Mouse (Mus musculus): ENCODE results near the gene Ttyh2.
A peak's percentile ranks its signal among the peaks of the same experiment; 100 is the strongest.

Gene Ttyh2

GRCm38 (mm10) chr11:114675341-114675825, at the start of gene Ttyh2:
Gene Ttyh2 (plus strand): TSS chr11:114675431.
- no peak for DNase-seq (ENCODE audit: low spot score)

- DNase-seq (ENCODE audit: low spot score) = no peak
These were observed 49.0 kb upstream of the Ttyh2 start for GRCm38 (mm10) chr11:114626071-114626690.

GRCm38 (mm10) chr11:114627036-114627435, 48.2 kb upstream of the Ttyh2 start:
- no peak for DNase-seq (ENCODE audit: low spot score)

GRCm38 (mm10) chr11:114628032-114628431, 47.2 kb upstream of the Ttyh2 start:
- DNase-seq (ENCODE audit: low spot score) = no peak

DNA sequence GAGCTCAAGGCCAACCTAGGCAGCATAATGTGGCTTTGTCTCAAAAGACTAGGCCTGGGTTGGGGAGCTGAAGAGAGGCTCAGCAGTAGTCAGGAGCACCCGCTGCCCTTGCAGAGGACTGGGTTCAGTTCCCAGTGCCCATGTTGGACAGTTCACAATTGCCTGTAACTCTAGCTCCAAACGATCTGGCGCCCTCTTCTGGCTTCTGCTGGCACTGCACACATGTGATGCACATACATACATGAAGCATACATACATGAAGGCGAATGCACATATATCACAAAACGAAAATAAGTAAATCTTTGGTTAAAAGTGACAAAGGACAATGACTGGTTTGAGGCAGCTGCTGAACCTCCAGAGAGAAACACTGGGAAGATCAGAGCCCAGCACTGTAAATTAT, 45.2 kb upstream of the Ttyh2 start:
- DNase-seq (ENCODE audit: low spot score) = no peak

GRCm38 (mm10) chr11:114632266-114632665, 43.0 kb upstream of the Ttyh2 start:
- DNase-seq (ENCODE audit: low spot score) = no peak

DNA sequence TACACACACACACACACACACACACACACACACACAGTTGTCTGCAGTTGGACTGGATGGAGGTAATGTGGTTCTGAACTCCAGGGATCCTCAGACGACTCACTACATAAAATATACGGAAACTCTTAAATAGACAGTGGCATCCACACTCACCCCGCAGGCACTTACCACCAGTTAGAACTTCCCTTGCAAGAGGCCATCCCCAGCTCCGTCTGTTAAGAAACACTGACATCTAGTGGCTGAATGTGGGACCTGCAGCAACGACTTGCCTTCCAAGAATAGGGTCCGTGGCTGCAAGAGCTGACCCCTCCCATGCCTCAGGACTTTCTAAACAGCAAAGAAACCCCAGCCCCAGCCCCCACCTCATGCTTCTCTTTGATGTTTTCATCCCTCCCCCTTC, 38.9 kb upstream of the Ttyh2 start:
- DNase-seq (ENCODE audit: low spot score) = peak; percentile 86

- DNase-seq (ENCODE audit: low spot score) = no peak
These were observed 38.3 kb upstream of the Ttyh2 start for GRCm38 (mm10) chr11:114636727-114637505.

GRCm38 (mm10) chr11:114638647-114639290, 36.5 kb upstream of the Ttyh2 start:
- DNase-seq (ENCODE audit: low spot score) = no peak

DNA sequence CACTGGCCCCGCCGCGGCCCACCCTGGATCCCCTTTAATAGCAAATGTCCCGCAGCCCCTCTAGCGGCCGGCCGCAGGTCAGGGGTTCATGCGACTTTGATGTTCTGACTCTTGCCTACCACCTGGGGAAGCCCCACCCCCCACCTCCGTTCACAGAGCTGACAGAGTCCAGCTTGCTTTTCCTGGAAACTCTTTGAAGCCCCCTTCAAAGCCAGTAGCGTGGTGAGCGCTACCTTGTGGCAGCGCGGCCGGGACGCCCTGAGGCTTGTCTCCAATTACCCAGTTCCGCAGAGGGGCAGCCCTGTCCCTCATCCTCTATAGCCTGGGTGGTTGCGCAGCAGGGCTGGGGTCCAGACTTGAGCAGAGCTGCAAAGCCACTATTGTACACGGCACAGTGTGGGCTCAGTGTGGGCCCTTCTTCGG, 35.5 kb upstream of the Ttyh2 start:
- no peak for DNase-seq (ENCODE audit: low spot score)

DNA sequence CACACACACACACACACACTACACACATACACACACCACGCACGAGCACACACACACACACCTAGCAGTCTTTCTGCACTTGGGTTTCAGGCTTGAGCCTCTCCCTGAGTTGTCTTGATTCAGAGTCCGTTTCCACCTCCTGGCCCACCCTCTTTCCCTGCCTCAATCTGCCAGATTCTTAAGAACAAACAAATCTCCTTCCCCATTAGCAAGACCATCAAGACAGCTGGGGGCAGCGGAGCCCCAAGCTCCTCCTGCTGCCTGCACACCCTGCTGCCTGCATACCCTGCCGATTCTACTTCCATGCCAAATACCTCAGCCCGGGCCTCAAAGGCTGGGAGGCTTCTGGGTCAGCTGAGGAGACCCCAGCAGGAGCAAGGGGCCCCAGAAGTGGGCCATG, 34.6 kb upstream of the Ttyh2 start:
- DNase-seq (ENCODE audit: low spot score) = no peak

GRCm38 (mm10) chr11:114641136-114641535, 34.1 kb upstream of the Ttyh2 start:
- no peak for DNase-seq (ENCODE audit: low spot score)

- no peak for DNase-seq (ENCODE audit: low spot score)
These were observed 33.0 kb upstream of the Ttyh2 start for GRCm38 (mm10) chr11:114642184-114642583.

DNA sequence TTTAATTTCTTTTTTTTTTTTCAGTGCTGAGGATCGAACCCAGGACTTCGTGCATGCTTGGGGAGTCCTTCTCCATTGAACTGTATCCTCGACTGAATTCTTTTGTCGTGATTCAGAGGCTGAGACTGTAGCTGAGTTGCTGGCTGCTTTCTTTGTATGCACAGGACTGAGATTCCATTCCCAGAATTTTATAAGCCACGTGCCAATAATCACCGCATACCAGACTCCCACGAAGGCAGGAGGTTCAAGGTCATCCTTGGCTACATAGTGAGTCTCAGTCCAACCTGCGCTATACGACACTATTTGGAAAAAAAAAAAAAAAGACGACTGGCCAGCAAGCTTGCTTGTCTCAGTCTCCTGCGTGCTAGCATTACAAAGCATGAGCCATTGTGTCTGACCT, 32.3 kb upstream of the Ttyh2 start:
- DNase-seq (ENCODE audit: low spot score) = no peak

DNA sequence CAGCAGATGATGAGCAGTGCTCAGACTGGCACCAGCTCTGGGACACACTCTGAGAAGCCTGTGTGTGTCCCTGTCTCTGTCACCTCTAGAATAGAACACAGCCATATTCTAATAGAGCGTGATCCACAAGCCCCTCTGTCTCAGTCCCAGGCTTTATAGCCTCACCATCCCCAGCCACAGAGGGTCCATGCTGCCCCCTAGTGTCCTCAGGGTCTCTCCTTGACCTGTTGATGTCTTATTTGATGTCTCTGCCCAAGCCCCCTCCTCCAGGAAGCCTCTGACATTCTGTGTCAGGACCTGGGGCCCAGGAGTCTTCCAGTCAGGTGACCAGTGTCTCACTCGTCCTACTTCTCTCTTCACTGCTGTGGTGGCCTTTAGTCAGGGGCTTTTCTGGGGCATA, 31.1 kb upstream of the Ttyh2 start:
- DNase-seq (ENCODE audit: low spot score) = no peak

- DNase-seq (ENCODE audit: low spot score) = no peak
These were observed 25.7 kb upstream of the Ttyh2 start for GRCm38 (mm10) chr11:114649510-114649909.

GRCm38 (mm10) chr11:114652531-114652930, 22.7 kb upstream of the Ttyh2 start:
- DNase-seq (ENCODE audit: low spot score) = no peak

DNA sequence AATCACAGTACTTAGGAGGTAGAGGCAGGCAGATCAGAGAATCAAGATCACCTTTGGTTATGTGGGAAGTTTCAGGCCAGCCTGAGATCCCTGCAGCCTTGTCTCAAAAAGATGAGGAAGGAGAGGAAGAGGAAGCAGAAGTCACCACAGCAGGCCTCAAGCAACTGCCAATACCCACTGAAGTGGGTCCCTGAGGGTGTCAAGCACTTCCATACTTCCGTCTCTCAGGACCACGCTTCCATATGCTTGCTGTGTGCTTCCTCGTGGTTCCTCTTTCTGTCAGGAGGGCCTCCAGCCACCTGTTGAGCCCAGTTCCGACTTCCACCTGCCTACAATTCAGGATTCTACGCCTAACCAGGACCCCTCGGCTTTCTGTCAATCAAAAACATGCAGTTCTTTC, 21.6 kb upstream of the Ttyh2 start:
- no peak for DNase-seq (ENCODE audit: low spot score)

DNA sequence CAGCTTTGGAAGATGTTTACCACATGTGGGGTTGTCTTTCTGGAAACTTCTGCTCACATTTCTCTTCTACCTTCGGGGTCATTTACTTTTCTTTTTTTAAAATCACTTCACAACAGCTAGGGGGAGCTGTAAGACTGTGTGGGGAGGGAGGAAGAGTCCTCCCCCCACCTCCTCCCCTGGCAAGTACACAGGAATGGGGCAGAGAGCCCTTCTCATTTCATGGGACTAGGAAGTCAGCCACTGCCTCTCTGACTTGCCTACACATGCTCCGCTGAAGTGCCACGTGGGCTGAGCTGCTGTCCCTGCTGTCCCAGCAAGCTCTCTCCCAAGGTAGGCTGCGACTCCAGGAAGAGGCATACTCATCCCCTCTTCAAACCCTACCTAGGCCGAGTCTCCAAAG, 20.7 kb upstream of the Ttyh2 start:
- DNase-seq (ENCODE audit: low spot score) = no peak

- no peak for DNase-seq (ENCODE audit: low spot score)
These were observed 19.8 kb upstream of the Ttyh2 start for GRCm38 (mm10) chr11:114655350-114656008.

GRCm38 (mm10) chr11:114656994-114657644, 18.1 kb upstream of the Ttyh2 start:
- no peak for DNase-seq (ENCODE audit: low spot score)

DNA sequence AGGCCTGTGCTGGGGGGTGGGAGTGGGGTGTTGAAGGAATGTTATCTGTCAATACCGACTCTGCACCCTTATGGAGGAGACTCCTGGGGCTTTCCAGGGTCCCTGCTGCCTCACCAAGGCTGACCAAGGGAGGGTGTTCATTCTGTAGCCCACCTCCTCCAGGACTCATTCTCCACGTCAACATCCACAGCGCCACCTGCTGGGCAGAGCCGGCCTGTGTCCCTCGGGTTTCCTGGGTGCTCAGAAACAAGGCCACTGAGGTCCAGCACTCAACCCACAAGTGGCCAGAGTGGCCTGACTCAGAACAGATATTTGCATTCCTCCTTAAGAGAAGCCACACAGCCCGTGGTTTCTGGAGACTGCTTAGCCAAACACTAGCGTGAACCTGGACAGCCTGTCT, 17.5 kb upstream of the Ttyh2 start:
- no peak for DNase-seq (ENCODE audit: low spot score)
